Mouse (Mus musculus) cortical plate, adult 2 months (tissue): ENCODE results near the gene Btbd6.

ENCODE experiments used
- CTCF ChIP-seq: fragments of 200-500 bp; IDR thresholded peaks from 2 replicates; pipeline ENCODE4 v1.5.1; 2011; ENCODE audit warnings: mild to moderate bottlenecking, control low read depth, low read length; ENCODE audit not compliant: insufficient read depth; ENCODE audit errors: extremely low read depth
- POLR2A ChIP-seq: fragments of 200-500 bp; IDR thresholded peaks from 2 replicates; pipeline ENCODE4 v1.6.1; 2011; ENCODE audit warnings: mild to moderate bottlenecking, low read length, control low read depth; ENCODE audit not compliant: insufficient read depth; ENCODE audit errors: extremely low read depth

GRCm38 (mm10) chr12:113014561-113015556, 38.6 kb downstream of the Btbd6 start:
- no peak for TF ChIP-seq POLR2A
- TF ChIP-seq CTCF = no peak
